Mouse (Mus musculus): Measurements from ENCODE around the gene Pdgfd. TPM values are rescaled to one million over a fixed set of nuclear protein-coding genes. Genes with fewer than 3 reads are reported as not detected.

The Pdgfd gene
- total RNA-seq, 2 experiments from 2014 or later = 6.3 to 7.6 TPM

DNA sequence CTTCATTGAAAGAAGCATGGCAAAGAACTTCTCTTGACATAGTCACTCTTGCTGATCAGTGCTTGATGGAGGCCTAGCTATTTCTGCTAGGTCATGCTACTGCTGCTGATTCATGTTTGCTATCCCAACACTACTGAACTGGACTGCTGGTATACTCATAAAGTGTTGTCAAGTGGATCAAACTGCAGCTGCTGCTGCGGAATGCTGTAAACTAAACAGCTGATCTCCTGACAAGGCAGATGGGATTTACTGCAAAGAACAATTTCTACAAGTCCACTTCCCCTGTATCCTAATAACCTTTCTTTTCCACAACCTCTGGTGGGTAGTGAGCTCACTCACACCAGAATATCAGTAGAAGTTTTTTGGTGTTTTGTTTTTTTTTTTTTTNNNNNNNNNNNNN lies 148.7 kb downstream of the Pdgfd start:
- no peak for DNase-seq

DNA sequence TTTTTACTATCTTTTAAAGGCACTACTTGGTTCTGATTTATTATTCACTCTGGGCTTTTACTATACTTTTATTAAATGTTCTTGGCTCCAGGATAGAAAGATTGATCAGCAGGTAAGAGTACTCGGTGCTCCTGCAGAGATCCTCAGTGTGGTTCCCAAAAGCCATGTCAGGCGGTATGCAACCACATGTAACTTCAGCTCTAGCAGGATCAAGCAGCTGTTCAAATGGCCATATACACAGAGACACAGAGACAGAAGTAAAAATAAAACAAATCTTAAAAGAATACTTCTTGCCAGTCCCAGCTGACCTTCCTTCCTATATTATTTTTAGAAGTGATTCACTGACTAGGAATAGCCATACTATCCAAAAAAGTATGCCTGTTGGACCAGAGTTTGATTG lies 157.0 kb downstream of the Pdgfd start:
- DNase-seq = no peak

DNA sequence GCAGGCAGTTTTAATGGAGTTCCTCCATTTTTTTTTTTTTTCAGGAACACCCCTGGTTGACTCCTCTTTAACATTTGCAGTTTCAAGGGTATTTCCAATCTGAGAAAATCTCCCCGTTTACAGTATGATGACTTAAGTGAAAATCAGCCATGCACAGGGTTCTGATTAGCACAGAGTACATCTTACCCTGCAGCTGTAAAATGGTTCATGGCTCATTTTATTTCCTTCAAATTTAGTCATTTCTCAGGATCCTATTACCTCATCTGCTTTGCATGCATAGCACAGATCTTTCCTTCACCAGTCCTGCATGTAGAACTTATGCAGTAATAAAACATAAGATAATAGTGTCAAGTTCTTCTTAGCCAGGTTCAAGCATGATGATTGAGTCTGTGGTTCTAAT lies 165.1 kb downstream of the Pdgfd start:
- DNase-seq = no peak

DNA sequence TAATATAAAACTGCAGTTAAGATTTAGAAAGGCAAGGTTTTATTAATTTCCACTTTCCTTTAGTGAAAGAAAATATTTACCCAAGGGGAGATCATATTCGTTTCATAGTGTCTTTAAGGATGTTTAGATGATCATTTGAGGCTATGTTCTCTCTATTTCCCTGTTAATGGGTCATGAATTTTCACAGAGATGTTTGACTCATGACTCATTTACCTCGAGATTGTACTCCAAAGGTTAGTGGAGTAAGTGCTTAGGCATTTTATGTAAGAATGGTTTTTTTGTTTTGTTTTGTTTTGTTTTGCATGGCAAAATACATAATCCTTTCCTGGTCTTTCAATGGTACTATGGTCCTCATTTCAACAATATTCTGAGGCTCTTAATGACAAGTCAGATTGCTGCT lies 167.9 kb downstream of the Pdgfd start:
- DNase-seq = no peak

DNA sequence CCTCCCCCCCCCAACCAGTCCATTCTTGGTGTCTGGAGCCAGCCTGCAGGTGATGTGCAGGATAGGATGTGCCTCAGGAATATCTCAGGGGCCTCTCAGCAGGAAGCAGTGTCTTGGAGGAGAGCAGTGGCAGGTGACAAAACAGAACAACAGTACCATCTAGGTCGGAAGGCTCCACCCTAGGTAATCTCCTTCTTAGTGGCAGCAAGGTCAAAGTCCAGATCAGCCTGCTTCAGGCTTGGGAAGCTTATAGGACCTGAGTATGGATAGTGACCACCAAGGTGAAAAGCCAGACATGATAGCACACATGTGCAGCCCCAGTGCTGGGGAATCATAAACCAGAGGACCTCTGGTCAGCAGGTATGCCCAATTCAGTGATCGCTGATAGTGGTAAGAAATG lies 169.5 kb downstream of the Pdgfd start:
- DNase-seq = no peak

DNA sequence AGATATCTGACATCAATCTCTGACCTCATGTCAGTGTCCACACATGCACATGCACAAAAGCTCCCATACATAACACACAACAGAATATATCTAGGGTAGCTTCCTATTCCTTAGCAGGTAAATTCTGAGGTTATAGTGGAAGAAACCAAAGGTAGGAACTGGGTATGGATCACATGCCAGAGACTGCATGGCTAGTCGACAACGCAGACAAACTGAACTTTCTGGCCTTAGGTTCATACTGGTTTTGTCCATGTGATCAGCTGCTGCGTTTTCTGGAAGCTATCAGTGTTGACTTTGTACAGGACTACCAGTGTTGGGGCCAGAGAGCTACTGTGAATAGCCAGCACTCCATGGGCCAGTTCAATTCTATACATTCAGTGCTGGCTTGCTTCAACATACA lies 170.0 kb downstream of the Pdgfd start:
- no peak for DNase-seq

DNA sequence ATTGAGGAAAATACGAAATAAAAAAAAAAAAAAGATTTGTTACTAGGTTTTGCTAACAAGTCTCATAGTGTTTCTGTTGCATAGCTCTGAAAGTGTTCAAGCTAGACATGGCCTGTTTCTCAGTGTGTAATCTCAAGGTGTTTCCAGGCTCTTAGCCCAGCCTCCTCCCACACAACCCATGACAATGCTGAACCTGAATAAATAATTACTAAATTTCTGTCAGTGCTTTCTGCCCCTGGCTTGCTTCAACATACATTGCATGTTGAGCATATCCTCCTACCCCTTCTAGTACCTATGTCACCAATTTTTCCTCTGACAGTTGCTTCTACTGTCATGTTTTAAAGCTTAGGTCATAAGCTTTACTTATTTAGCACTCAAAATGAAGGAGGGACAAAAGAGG lies 171.0 kb downstream of the Pdgfd start:
- no peak for DNase-seq

DNA sequence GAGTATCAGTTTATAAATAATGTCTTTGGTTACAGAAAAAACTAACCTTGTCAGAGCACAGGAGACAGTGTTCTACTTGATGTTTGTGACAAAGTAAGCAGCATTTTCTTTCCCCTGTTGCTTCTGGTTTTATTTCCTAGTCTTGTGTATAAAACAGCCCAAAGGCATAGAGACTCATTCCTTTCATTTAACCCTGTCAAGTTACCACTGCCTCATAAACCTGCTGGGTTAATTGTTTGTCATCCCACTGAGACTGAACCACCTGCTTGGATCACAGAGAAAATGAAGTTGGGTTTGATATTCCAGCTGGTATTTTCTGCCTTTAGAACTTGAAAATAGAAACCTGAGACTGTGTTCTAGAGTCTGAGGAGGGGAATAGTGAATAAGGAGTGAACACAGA lies 172.4 kb downstream of the Pdgfd start:
- DNase-seq = no peak

DNA sequence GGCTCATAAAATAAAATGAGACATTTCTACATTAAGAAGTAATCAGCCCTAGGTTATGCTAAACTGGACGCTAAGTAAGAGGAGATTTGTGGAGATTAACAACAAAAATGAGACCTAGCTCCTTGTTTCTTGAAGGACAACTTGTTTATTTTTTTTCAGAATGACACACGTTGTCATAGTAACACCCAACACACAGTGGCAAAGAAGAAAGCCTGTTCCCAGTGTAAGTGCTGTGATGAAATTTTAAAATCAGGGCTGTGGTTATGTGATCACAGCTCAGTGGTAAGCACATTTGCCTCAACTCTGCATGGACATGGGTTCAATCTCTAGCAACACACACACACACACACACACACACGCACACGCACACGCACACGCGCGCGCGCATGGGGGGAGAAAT lies 174.5 kb downstream of the Pdgfd start:
- no peak for DNase-seq

DNA sequence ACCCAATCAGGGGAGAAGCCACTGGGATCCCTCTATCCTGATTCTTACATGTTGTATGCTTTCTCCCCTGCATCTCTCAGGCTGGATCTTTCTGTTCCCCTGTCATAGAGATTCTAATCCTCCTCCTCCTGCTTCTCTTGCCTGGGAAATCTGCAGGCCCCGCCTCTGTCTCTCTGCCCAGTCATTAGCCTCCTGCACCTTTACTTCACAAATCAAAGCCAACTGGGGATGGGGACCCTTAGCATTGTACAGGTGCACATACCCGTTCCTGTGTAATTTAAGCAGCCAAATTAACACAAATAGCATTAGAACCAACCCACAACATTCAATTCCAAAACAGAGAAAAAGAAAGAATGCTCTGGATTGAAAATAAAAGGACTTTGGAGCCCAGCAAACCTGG lies 176.1 kb downstream of the Pdgfd start:
- DNase-seq = no peak

DNA sequence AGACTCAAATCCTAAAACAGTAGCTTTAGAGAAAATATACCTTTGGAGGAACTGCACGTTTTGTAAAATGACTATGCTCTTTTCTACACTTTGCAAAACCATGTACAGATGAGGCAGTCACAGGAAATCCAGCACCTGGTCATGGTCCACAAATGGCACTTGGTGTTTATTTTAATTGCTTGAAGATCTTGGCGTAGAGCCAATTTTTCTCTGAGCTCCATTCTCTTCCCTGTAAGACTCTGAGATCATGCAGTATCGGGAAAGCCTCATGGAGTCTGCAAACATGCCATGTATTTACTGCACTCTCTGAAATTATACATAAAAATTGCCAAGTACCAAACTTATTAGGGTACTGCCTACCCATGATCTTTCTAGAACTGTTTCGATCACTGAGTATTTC lies 176.5 kb downstream of the Pdgfd start:
- DNase-seq = no peak

DNA sequence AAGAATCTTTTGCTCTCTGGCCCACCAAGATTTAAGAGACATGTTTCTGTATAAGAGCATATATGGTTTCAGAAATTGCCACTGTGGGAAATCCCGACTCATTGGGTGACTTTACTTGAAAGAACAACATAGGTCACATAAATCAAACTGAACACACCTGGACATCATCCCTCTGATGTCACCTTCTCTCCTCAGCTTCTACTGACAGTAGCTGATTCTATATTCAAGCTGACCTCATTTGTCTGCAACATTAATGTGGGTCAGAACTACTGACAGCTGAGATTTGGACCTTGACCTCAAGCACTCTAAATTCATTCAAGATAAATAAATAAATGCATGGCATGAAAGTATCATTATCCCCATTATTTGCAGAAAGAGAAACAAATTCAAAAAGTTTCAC lies 177.0 kb downstream of the Pdgfd start:
- DNase-seq = no peak

DNA sequence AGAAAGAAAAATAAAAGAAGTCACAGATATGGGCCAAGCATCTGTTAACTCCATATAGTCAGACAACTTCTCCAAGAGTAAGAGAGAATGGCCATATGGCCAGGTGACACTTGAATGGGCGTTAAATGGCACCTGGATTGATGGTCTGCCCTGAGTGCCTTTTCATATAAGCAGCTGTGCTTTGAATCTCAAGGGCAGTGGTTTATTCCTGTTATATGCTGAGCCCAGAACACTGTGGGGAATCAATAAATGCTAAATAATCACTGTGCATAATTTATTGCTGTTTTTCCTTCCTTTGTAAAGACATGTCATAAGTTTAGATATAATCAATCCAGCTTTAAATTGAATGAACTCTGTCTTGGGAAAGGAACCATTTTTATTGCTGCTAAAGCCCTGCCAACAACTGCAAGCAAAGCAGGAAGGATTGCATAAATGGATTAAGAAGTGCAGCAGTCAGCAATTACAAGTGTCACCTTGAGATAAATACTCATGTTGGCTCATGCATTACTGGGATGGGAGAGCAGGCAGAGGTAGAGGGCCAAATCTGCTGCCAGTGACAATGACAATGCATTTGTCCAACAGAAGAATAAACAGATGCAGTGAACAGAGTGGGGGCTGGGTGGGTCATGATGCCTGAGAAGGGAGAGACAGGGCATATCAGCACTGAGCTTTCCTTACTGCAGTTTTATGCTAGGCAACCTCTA lies 185.0 kb downstream of the Pdgfd start:
- DNase-seq = no peak

DNA sequence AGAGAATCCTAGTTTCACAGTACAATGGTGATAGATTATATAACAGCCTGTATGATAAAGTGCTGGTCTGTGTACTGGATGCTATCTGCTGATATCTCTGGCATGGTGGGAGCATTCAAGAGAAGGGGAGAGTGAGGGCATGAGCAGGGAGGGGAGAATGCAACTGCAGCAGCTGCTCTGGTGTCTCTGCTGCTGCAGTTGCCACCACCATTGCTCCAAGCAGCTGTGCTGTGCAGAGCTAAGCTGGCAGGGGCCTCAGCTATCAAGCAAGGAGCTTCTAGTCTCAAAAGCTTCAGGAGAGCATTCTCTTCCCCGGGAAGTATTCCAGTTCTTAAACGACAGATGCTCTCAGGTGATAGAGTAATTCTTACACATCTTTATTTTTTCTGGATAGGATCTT lies 192.4 kb downstream of the Pdgfd start:
- no peak for DNase-seq

DNA sequence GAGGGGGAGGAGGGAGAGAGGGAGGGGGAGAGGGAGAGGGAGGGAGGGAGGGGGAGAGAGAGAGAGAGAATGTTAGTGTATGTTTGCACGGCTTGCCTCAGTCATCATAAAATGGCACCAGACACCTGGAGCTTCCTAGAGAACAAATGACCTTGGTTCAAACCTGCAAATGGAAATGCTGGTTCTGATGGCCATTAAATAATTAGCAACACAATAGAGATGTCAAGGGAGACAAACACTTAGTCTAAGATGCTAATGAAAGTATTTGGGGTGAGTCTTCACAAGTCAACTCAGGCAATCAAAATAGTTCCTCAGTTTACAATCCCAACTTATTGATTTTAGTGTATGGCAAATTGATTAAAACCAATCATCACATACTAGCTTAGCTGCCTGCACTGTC lies 198.2 kb downstream of the Pdgfd start:
- no peak for DNase-seq

DNA sequence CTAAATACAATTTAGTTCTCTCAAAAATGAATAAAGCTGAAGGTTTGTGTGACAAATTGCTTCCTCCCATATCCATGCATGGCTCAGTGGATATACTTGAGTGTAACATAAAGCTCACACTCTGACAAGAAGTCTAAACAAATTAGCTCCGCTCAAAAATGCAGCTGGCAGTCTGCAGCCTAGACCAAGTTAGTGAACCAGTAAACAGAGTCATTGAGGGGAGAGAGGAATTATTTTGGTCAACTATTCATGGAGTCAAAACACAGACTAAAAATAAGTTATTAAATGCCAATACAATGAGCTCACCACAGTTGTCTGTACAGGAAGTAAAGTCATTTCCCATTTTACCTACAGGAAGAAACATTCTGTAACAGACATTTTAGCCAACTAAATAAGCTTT lies 233.4 kb downstream of the Pdgfd start:
- DNase-seq = no peak

DNA sequence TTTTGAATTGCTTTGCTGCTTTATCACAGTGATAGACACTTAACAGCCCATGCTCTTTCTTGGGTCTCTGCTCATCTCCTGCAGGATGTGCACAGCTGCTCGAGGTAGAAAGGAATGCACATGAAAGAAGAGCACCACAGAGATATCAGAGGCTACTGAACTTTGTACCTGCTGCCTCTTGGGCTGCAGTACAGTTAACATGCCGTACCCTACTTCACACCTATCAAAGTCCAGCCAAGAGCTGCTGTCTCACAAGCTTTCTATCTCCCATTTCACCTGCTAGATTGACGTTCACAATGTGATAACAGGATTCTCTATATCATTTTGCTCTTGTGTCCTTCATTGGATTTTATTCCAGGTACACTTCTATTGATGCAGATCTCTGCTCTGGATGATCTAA lies 238.2 kb downstream of the Pdgfd start:
- no peak for DNase-seq

DNA sequence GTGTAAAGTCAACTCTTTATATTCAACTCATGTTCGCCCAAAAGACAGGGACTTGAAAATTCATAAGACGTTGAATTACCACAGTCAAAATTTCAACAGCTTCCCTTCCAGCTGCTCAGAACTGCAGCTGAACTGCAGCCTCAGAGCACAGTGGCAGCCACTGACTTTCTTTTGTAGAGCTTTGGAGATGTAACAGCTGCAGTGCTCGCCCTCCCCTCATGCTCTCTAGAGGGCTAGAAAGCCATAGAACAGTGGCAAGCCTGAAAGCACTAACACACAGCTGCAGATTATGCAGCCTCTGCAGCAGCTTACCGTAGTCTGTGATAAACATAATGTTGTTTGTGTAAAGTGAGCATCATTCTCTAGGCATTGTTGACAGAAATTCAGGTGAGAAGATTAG lies 239.6 kb downstream of the Pdgfd start:
- DNase-seq = no peak

DNA sequence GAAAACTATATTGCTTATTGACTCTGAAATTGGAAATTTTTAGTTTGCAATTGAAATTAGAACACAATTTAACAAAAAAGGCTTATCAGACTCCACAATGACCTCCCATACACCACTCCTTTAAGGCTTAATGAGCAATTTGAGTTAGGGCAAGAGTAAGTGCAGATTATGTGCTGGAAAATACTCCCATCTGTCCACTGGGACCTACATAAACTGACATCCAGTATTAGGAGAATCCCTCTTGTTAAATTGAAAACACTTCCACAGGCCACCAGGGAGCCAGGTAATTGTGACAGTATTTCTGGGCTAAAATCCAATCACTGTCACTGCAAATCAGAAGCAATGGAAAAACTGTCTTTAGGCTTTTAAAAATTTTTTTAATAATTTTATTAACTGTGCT lies 256.2 kb downstream of the Pdgfd start:
- DNase-seq = no peak

Other genes with a start within 250 kb of the Pdgfd start
- not detected for gene Ddi1, start 101.3 kb downstream of the Pdgfd start, total RNA-seq (2021)

Data from gastrocnemius, postnatal 10 days (tissue).